Mouse (Mus musculus) forebrain, embryonic 10.5 days (tissue): ENCODE measurements around the gene Atp8a1. TPM values are rescaled to one million over a fixed set of nuclear protein-coding genes. Genes with fewer than 3 reads are reported as not detected.

Source experiments
- DNase-seq: peaks from one replicate; pipeline ENCODE4 v3.0.0-alpha.2; 2017; ENCODE audit warnings: low spot score; ENCODE audit errors: extremely low spot score
- H3K27ac ChIP-seq: fragments of 300-500 bp; sonication (generic); 2 replicates; pipeline ENCODE4 v1.5.1; 2016; ENCODE audit warnings: mild to moderate bottlenecking
- H3K27me3 ChIP-seq: fragments of 300-500 bp; sonication (generic); 2 replicates; pipeline ENCODE4 v1.6.1; 2016; ENCODE audit warnings: mild to moderate bottlenecking; ENCODE audit not compliant: poor library complexity, severe bottlenecking
- H3K36me3 ChIP-seq: fragments of 300-500 bp; sonication (generic); replicated peaks from 2 replicates; pipeline ENCODE4 v1.6.1; 2016; ENCODE audit warnings: mild to moderate bottlenecking, moderate library complexity
- H3K4me1 ChIP-seq: fragments of 300-500 bp; sonication (generic); 2 replicates; pipeline ENCODE4 v1.6.1; 2016
- H3K4me3 ChIP-seq: fragments of 300-500 bp; sonication (generic); 2 replicates; pipeline ENCODE4 v1.5.1; 2016; ENCODE audit warnings: mild to moderate bottlenecking, moderate library complexity
- H3K9me3 ChIP-seq: fragments of 300-500 bp; sonication (generic); 2 replicates; pipeline ENCODE4 v1.6.1; 2016; ENCODE audit warnings: mild to moderate bottlenecking, moderate library complexity
- WGBS: fragments of 180-500 bp; shearing (Covaris S2); methylation state at CpG from one replicate; pipeline ENCODE4 v1.1.7; 2016; 5-methylcytosine and 5-hydroxymethylcytosine counted together
- polyA plus RNA-seq: library from polyadenylated mRNA; unstranded; fragments of >200 nt; fragmentation: Nextera tagmentation; extraction: Ambion mirVana; gene quantifications from 2 replicates; pipeline ENCODE4 v1.2.1, GENCODE M21; 2016

The Atp8a1 gene
- polyA plus RNA-seq, 1 experiment from 2014 or later = 15.1 TPM

DNA sequence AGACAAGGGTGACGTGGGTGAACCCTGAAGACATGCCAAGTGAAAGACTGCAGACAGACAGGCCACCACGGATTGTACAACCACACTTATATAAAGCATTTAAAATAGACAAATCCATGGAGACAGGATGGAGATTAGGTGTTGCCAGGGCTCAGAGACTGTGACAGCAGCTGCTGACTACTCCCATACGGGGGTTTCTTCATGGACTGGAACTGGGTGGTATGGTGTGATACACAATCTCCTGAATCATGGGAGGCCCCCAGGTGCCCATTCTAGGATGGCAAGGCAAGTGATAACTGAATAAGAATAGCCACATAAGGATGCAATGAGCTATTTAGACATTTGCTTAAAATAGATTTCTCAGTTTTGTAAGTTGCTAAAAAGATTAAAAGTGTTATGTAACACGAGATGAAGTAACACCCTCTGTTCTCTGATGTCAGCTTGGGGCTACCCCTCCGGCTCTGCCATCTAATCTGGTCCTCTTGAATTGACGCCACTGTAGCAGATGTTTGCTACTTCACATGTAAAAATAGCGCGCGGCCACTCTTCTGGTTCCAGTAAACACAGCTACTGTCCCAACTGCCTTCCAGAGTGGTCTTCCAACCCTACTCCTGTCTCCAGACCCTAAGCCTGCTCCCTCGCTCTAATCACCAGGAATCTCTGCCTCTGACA lies 53.0 kb downstream of the Atp8a1 start:
- H3K4me3 ChIP-seq = no peak overlapping the region
- WGBS = 90% methylated on average over 10 of the region's 10 CpGs
- no peaks in the 10 kb centered on the region for H3K9me3 ChIP-seq
- no peaks in the 10 kb centered on the region for H3K36me3 ChIP-seq
- H3K4me1 ChIP-seq = no peaks in the 10 kb centered on the region
- DNase-seq = no peak
- H3K27ac ChIP-seq = no peak overlapping the region
- no peaks in the 10 kb centered on the region for H3K27me3 ChIP-seq

GRCm38 (mm10) chr5:67782775-67783174 lies 64.5 kb downstream of the Atp8a1 start:
- Histone ChIP-seq H3K27ac (no peak overlapping the region), H3K4me3 (no peak overlapping the region), H3K4me1 (no peaks in the 10 kb centered on the region), H3K36me3 (no peaks in the 10 kb centered on the region), H3K27me3 (no peaks in the 10 kb centered on the region), H3K9me3 (no peaks in the 10 kb centered on the region)
- DNase-seq = no peak
- 87% methylated on average over 7 of the region's 7 CpGs for WGBS

- DNase-seq = no peak
- WGBS = 83% methylated on average over 8 of the region's 8 CpGs
- Histone ChIP-seq H3K4me3 (no peak overlapping the region), H3K27me3 (no peaks in the 10 kb centered on the region), H3K4me1 (no peaks in the 10 kb centered on the region), H3K36me3 (peaks cover 4% of the 10 kb centered on the region; the same call in 1 of the 2 replicates), H3K27ac (no peak overlapping the region), H3K9me3 (no peaks in the 10 kb centered on the region)
Measured at GRCm38 (mm10) chr5:67778026-67778425, 69.2 kb downstream of the Atp8a1 start.

GRCm38 (mm10) chr5:67774186-67774585 lies 73.0 kb downstream of the Atp8a1 start:
- H3K9me3 ChIP-seq = no peaks in the 10 kb centered on the region
- H3K36me3 ChIP-seq = peaks cover 8% of the 10 kb centered on the region
- no peaks in the 10 kb centered on the region for H3K27me3 ChIP-seq
- DNase-seq = no peak
- no peak overlapping the region for H3K27ac ChIP-seq
- WGBS = 91% methylated on average over 2 of the region's 2 CpGs
- no peaks in the 10 kb centered on the region for H3K4me1 ChIP-seq
- H3K4me3 ChIP-seq = no peak overlapping the region

DNA sequence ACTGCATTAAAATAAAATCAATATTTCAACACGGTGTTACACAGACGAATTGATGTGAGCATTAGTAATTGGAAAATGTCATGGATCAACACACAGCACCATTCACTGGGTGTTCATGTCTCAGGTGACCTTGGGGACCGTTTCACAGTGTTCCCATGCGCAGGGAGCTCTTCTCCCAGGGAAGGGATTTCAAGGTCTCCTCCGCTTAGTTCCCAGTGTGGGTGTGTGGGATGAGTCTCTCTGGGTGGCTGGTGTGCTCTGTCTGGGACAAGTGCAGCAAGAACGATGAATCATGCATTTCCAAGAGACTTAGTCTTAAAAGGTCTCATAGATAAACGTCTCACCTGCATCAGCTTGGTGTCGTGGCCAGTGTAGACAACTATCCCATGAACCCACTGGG lies 78.5 kb downstream of the Atp8a1 start:
- Histone ChIP-seq H3K36me3 (peaks cover 7% of the 10 kb centered on the region; the same call in 1 of the 2 replicates), H3K9me3 (no peaks in the 10 kb centered on the region), H3K4me3 (no peak overlapping the region), H3K27me3 (no peaks in the 10 kb centered on the region), H3K4me1 (no peaks in the 10 kb centered on the region), H3K27ac (no peak overlapping the region)
- 91% methylated on average over 8 of the region's 8 CpGs for WGBS
- no peak for DNase-seq

- DNase-seq = no peak
- H3K4me3 ChIP-seq = no peak overlapping the region
- no peak overlapping the region for H3K27ac ChIP-seq
- no peaks in the 10 kb centered on the region for H3K9me3 ChIP-seq
- H3K36me3 ChIP-seq = peaks cover 24% of the 10 kb centered on the region
- 91% methylated on average over 3 of the region's 3 CpGs for WGBS
- no peaks in the 10 kb centered on the region for H3K4me1 ChIP-seq
- no peaks in the 10 kb centered on the region for H3K27me3 ChIP-seq
Measured at GRCm38 (mm10) chr5:67764798-67765197, 82.4 kb downstream of the Atp8a1 start.

DNA sequence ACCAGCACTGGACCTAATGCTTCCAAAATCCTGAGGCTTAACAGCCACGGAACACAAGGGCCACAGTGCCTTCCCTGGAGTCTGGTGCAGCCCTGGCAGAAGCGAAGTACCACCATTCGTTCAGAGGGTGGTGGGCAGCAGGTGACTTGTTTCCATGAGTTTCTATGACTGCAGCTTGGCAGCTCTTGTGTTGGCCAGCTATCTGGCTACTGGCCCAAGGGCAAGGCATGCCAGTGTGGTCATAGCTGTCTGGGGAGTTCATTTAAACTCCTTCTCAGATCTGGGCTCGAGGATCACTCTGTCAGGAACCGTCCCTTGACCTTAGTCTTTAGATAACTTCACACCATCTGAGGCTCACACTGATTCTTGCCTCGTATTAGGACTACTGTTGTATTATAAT lies 89.1 kb downstream of the Atp8a1 start:
- Histone ChIP-seq H3K36me3 (peaks cover 17% of the 10 kb centered on the region), H3K9me3 (no peaks in the 10 kb centered on the region), H3K27ac (no peak overlapping the region), H3K27me3 (no peaks in the 10 kb centered on the region), H3K4me3 (no peak overlapping the region), H3K4me1 (peaks cover 18% of the 10 kb centered on the region)
- WGBS = 89% methylated on average over 6 of the region's 6 CpGs
- no peak for DNase-seq

DNA sequence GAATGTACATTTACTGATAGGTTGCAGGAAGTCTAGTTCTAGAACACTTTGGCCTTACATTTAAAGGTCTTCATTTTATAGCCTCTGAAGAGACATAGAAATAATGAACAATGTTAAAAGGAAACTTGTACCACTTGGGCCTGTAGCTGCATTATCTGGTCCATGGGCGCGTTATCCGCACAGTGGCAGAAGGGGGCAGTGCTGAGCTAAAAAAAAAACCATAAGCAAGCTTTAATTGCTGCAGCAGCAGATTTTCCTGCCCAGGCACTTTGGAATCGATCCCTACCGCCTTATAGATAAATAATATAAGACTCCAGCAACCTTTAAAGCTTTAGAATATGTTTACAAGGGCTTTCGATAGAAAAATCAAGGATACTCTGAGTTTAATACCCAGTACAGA lies 91.1 kb downstream of the Atp8a1 start:
- peak; percentile 32 for DNase-seq
- H3K4me1 ChIP-seq = peaks cover 36% of the 10 kb centered on the region
- H3K36me3 ChIP-seq = peaks cover 6% of the 10 kb centered on the region; the same call in 1 of the 2 replicates
- H3K4me3 ChIP-seq = no peak overlapping the region
- H3K9me3 ChIP-seq = no peaks in the 10 kb centered on the region
- 26% methylated on average over 6 of the region's 6 CpGs for WGBS
- 0 out of 2 replicates have a peak overlapping the region, but pooled peaks have one; percentile 41 for H3K27ac ChIP-seq
- H3K27me3 ChIP-seq = no peaks in the 10 kb centered on the region

GRCm38 (mm10) chr5:67753057-67753456 lies 94.2 kb downstream of the Atp8a1 start:
- Histone ChIP-seq H3K4me1 (peaks cover 39% of the 10 kb centered on the region), H3K4me3 (no peak overlapping the region), H3K9me3 (no peaks in the 10 kb centered on the region), H3K27ac (peak overlapping the region; percentile 83; the same call in 1 of the 2 replicates), H3K36me3 (peaks cover 15% of the 10 kb centered on the region; the same call in 1 of the 2 replicates), H3K27me3 (no peaks in the 10 kb centered on the region)
- 13% methylated on average over 2 of the region's 2 CpGs for WGBS
- DNase-seq = peak; percentile 23

- Histone ChIP-seq H3K4me3 (peak overlapping the region; percentile 25; the same call in 1 of the 2 replicates), H3K4me1 (peaks cover 39% of the 10 kb centered on the region), H3K27ac (peak overlapping the region; percentile 83), H3K36me3 (peaks cover 19% of the 10 kb centered on the region), H3K27me3 (no peaks in the 10 kb centered on the region), H3K9me3 (no peaks in the 10 kb centered on the region)
- 34% methylated on average over 10 of the region's 10 CpGs for WGBS
- DNase-seq = peak; percentile 60
Measured at GRCm38 (mm10) chr5:67752629-67753028, 94.6 kb downstream of the Atp8a1 start.

GRCm38 (mm10) chr5:67752007-67752406 lies 95.2 kb downstream of the Atp8a1 start:
- DNase-seq = peak; percentile 47
- H3K36me3 ChIP-seq = peaks cover 25% of the 10 kb centered on the region
- peaks cover 39% of the 10 kb centered on the region for H3K4me1 ChIP-seq
- no peaks in the 10 kb centered on the region for H3K9me3 ChIP-seq
- H3K27ac ChIP-seq = peak overlapping the region; percentile 83
- no peaks in the 10 kb centered on the region for H3K27me3 ChIP-seq
- H3K4me3 ChIP-seq = no peak overlapping the region
- WGBS = 37% methylated on average over 3 of the region's 3 CpGs

DNA sequence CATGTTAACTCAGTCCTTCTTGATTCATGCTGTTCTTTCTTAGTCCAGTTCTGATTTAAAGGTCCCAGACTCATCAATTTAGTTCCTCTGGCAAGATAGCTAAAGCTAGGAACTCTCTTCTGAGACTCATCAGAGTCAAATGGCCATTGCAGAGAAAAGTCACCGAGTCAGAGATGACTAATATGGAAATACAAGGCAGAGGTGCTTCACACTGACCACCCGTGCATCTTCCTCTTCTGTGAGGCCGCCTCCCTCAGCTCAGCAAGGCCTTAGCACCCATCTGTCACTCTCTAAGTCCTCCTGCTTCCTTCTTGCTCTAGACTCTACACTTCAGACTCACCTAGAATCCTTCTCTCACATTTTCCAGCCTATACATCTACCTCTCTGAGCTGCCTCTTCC lies 108.0 kb downstream of the Atp8a1 start:
- H3K36me3 ChIP-seq = peaks cover 15% of the 10 kb centered on the region
- H3K27ac ChIP-seq = no peak overlapping the region
- no peak overlapping the region for H3K4me3 ChIP-seq
- no peak for DNase-seq
- H3K27me3 ChIP-seq = no peaks in the 10 kb centered on the region
- 92% methylated on average over 3 of the region's 3 CpGs for WGBS
- peaks cover 6% of the 10 kb centered on the region for H3K9me3 ChIP-seq
- H3K4me1 ChIP-seq = no peaks in the 10 kb centered on the region

DNA sequence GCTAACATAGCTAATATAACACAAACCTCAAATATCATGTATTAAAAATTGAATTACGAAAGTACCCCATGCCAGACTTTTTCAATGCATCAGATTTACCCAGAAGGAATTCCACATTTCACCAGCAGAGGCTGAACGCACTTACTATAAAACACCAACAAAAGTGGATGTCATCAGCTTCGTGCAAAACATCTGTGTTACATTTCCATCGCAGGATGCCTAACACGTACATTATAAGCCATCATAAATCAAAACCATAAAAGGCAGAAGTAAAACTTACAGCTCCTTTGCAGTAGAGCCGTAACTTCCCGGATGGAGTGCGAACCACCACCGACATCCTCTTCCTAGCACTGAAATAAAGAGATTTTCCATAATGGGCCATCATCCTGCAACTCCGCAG lies 109.1 kb downstream of the Atp8a1 start:
- DNase-seq = no peak
- no peaks in the 10 kb centered on the region for H3K4me1 ChIP-seq
- peaks cover 6% of the 10 kb centered on the region for H3K9me3 ChIP-seq
- WGBS = 96% methylated on average over 10 of the region's 10 CpGs
- no peak overlapping the region for H3K4me3 ChIP-seq
- H3K36me3 ChIP-seq = peaks cover 5% of the 10 kb centered on the region
- no peaks in the 10 kb centered on the region for H3K27me3 ChIP-seq
- no peak overlapping the region for H3K27ac ChIP-seq
